Mouse (Mus musculus) kidney, embryonic 16.5 days (tissue): Measurements from ENCODE around the gene Plppr3. TPM values are rescaled to one million over a fixed set of nuclear protein-coding genes. Genes with fewer than 3 reads are reported as not detected.
"Not testable (repeated sequence)": the region's sequence is repeated elsewhere in the genome, so short reads cannot be mapped to it uniquely, and the experiment has no call there.

Experiments
- ATAC-seq: fragments of 200-750 bp; cut with Nextera tagmentation; 2 replicates; pipeline ENCODE4 v1.8.0; 2017; ENCODE audit warnings: moderate TSS enrichment; ENCODE audit not compliant: low FRiP score, low TSS enrichment
- H3K27ac ChIP-seq: fragments of 300-500 bp; sonication (generic); 2 replicates; pipeline ENCODE4 v1.5.1; 2014; ENCODE audit warnings: low read length
- H3K27me3 ChIP-seq: fragments of 300-500 bp; sonication (generic); 2 replicates; pipeline ENCODE4 v1.6.1; 2014; ENCODE audit warnings: low read length, control low read depth, mixed read lengths; ENCODE audit not compliant: insufficient read depth
- H3K36me3 ChIP-seq: fragments of 300-500 bp; sonication (generic); 2 replicates; pipeline ENCODE4 v1.6.1; 2014; ENCODE audit warnings: low read length, control low read depth, mixed read lengths; ENCODE audit not compliant: insufficient read depth
- H3K4me1 ChIP-seq: fragments of 300-500 bp; sonication (generic); 2 replicates; pipeline ENCODE4 v1.6.1; 2014; ENCODE audit warnings: low read length, control low read depth, mixed read lengths; ENCODE audit not compliant: insufficient read depth
- H3K4me2 ChIP-seq: fragments of 300-500 bp; sonication (generic); replicated peaks from 2 replicates; pipeline ENCODE4 v1.6.1; 2014; ENCODE audit warnings: low read depth, low read length
- H3K4me3 ChIP-seq: fragments of 300-500 bp; sonication (generic); 2 replicates; pipeline ENCODE4 v1.5.1; 2014; ENCODE audit warnings: mild to moderate bottlenecking, low read length
- H3K9ac ChIP-seq: fragments of 300-500 bp; sonication (generic); replicated peaks from 2 replicates; pipeline ENCODE4 v1.6.1; 2014; ENCODE audit warnings: low read length
- H3K9me3 ChIP-seq: fragments of 300-500 bp; sonication (generic); 2 replicates; pipeline ENCODE4 v1.6.1; 2016; ENCODE audit warnings: low read length, control low read depth
- WGBS: fragments of 180-500 bp; shearing (Covaris S2); extraction: QIAGEN DNeasy Blood & Tissue Kit; methylation state at CpG from one replicate; pipeline ENCODE4 v1.1.7; 2014; 5-methylcytosine and 5-hydroxymethylcytosine counted together
- polyA plus RNA-seq: library from polyadenylated mRNA; unstranded; fragments of >200 nt; fragmentation: Nextera tagmentation; extraction: Ambion mirVana; gene quantifications from 2 replicates; pipeline ENCODE4 v1.2.1, GENCODE M21; 2015

Gene Plppr3
- polyA plus RNA-seq, 1 experiment from 2014 or later = 72.7 TPM

DNA sequence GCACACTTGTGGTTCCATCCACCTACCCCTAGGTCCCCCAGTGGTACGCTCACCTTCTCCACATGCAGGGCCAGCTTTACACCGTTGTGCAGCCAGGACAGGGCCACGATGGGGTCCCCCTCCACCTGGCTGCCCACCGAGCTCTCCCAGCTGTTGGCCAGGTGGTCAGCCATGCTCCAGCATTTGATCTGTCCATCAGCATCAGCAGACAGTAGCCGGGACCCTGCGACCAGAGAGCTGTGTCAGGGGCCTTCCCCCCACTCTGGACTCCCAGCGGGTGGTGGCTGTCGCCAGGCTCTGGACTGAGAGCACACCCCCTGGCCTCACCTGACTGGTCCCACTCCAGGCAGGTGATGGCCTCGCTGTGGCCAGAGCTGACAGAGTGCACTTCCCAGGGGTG lies 32.3 kb upstream of the Plppr3 start:
- WGBS = 88% methylated on average over 9 of the region's 9 CpGs
- Histone ChIP-seq H3K27me3 (no peaks in the 10 kb centered on the region), H3K4me3 (no peak overlapping the region), H3K4me2 (no peak overlapping the region), H3K4me1 (0 out of 2 replicates have a peak, but pooled peaks cover 12% of the 10 kb centered on the region), H3K9ac (no peak overlapping the region), H3K9me3 (no peaks in the 10 kb centered on the region), H3K36me3 (peaks cover 56% of the 10 kb centered on the region), H3K27ac (no peak overlapping the region)
- ATAC-seq = no peak

- 61% methylated on average over 2 of the region's 2 CpGs for WGBS
- Histone ChIP-seq H3K27me3 (no peaks in the 10 kb centered on the region), H3K4me1 (peaks cover 7% of the 10 kb centered on the region; the same call in 1 of the 2 replicates), H3K9me3 (no peaks in the 10 kb centered on the region), H3K4me2 (no peak overlapping the region), H3K36me3 (peaks cover 69% of the 10 kb centered on the region), H3K4me3 (no peak overlapping the region), H3K9ac (no peak overlapping the region), H3K27ac (no peak overlapping the region)
- no peak for ATAC-seq
Measured at GRCm38 (mm10) chr10:79900951-79901410, 26.5 kb upstream of the Plppr3 start.

DNA sequence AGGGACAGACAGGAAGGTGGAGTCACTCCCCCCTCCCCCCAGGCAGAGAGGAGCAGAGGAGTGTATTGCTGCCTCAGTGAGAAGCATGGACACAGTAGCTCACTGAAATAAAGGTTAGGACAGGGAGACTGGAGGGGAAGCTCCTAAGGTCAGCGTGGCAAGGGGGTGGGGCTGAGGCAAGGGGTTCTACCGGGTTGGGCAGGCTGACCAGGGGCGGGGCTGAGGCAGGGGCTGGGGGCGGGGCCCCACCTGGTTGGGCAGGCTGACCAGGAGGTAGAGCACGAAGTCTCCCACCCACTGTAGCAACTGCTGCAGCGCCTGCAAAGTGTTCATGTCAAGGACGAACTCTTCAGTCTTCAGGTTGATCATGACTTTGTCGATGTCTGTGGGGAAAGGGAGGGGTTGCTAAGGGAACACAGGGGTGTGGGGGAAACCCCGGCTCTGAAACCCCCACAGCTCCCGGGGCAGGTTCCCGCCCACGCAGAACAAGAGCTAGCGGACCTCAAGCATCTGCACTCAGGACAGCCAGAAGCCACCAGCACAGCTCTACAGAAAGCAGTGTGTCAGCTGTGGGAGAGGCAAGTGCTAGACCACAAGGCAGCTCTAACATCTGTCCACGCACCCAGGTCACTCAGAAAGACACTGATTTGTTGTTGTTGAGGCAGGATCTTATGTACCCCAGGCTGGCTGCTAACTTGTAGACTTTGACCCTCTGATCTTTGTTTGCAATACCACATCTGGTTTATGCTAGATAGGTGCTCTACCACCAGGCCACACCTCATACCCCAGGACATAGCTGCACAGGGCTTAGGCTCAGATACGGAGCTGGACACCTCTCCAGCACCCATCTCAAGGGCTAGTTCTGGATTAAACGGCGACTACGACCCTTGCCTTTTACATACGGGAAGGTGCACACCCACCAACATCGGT lies 23.1 kb upstream of the Plppr3 start:
- H3K9ac ChIP-seq = 0 out of 2 replicates have a peak overlapping the region, but pooled peaks have one; percentile 16
- peaks cover 52% of the 10 kb centered on the region for H3K36me3 ChIP-seq
- 45% methylated on average over 20 of the region's 20 CpGs for WGBS

GRCm38 (mm10) chr10:79896814-79897213 lies 22.4 kb upstream of the Plppr3 start:
- Histone ChIP-seq H3K9me3 (no peaks in the 10 kb centered on the region), H3K4me3 (no peak overlapping the region), H3K27me3 (no peaks in the 10 kb centered on the region), H3K36me3 (peaks cover 44% of the 10 kb centered on the region), H3K4me1 (peaks cover 7% of the 10 kb centered on the region; the same call in 1 of the 2 replicates), H3K9ac (no peak overlapping the region), H3K27ac (no peak overlapping the region), H3K4me2 (no peak overlapping the region)
- no peak for ATAC-seq
- 76% methylated on average over 13 of the region's 13 CpGs for WGBS

More for the DNA sequence above, 23.1 kb upstream of the Plppr3 start:
- H3K4me1 ChIP-seq = peaks cover 7% of the 10 kb centered on the region; the same call in 1 of the 2 replicates
- no peak overlapping the region for H3K27ac ChIP-seq
- ATAC-seq = 0 out of 2 replicates have a peak, but pooled peaks have one; percentile 19
- no peak overlapping the region for H3K4me3 ChIP-seq
- H3K27me3 ChIP-seq = no peaks in the 10 kb centered on the region
- no peak overlapping the region for H3K4me2 ChIP-seq
- H3K9me3 ChIP-seq = no peaks in the 10 kb centered on the region

DNA sequence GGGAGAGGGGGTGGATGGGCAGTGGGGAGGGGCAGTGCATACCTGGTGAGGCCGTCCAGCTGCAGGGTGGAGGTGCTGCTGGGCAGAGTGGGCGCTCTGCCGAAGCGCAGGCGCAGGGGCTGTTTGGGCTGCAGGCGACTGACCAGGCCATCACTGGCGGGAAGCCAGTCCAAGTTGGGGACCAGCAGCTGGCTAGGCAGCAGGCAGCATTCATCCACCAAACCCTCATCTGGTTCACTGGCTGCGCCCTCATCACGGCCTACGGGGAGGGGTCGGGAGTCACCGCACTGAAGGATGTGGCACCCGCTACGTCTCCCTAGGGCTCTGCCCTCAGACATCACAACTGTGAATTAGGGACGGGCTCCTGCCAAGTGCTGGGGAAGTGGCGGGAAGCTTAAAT lies 21.9 kb upstream of the Plppr3 start:
- ATAC-seq = no peak
- Histone ChIP-seq H3K27ac (no peak overlapping the region), H3K4me3 (no peak overlapping the region), H3K9me3 (no peaks in the 10 kb centered on the region), H3K4me1 (peaks cover 7% of the 10 kb centered on the region; the same call in 1 of the 2 replicates), H3K9ac (no peak overlapping the region), H3K27me3 (no peaks in the 10 kb centered on the region), H3K36me3 (peaks cover 40% of the 10 kb centered on the region), H3K4me2 (no peak overlapping the region)
- 85% methylated on average over 16 of the region's 16 CpGs for WGBS

- not testable (repeated sequence) for H3K9me3 ChIP-seq, H3K27ac ChIP-seq, H3K9ac ChIP-seq, H3K4me2 ChIP-seq, H3K4me1 ChIP-seq, H3K27me3 ChIP-seq, H3K4me3 ChIP-seq
- 0 out of 2 replicates have a peak, but pooled peaks have one; percentile 16 for ATAC-seq
- H3K36me3 ChIP-seq = peaks cover 26% of the 10 kb centered on the region
- WGBS = 43% methylated on average over 22 of the region's 22 CpGs
Measured at GRCm38 (mm10) chr10:79892451-79893118, 18.2 kb upstream of the Plppr3 start.

- Histone ChIP-seq H3K4me2 (no peak within 1 kb of the TSS), H3K4me1 (no peaks in the 10 kb centered on the region), H3K4me3 (no peak within 1 kb of the TSS), H3K36me3 (peaks cover 8% of the 10 kb centered on the region), H3K27ac (no peak within 1 kb of the TSS), H3K9me3 (no peaks in the 10 kb centered on the region), H3K27me3 (no peaks in the 10 kb centered on the region), H3K9ac (no peak within 1 kb of the TSS)
- 35% methylated on average over 5 of the region's 5 CpGs for WGBS
- ATAC-seq = no peak
Measured at GRCm38 (mm10) chr10:79890670-79891069, 16.2 kb upstream of the Plppr3 start, which contains the start of gene Cfd. Gene Cfd, plus strand, starts transcription at chr10:79890853.

- Histone ChIP-seq H3K27me3 (no peaks in the 10 kb centered on the region), H3K4me3 (no peak overlapping the region), H3K9me3 (no peaks in the 10 kb centered on the region), H3K4me2 (no peak overlapping the region), H3K36me3 (no peaks in the 10 kb centered on the region), H3K9ac (no peak overlapping the region), H3K4me1 (no peaks in the 10 kb centered on the region), H3K27ac (no peak overlapping the region)
- WGBS = 50% methylated on average over 2 of the region's 2 CpGs
- ATAC-seq = no peak
Measured at GRCm38 (mm10) chr10:79889386-79889785, 15.0 kb upstream of the Plppr3 start.

DNA sequence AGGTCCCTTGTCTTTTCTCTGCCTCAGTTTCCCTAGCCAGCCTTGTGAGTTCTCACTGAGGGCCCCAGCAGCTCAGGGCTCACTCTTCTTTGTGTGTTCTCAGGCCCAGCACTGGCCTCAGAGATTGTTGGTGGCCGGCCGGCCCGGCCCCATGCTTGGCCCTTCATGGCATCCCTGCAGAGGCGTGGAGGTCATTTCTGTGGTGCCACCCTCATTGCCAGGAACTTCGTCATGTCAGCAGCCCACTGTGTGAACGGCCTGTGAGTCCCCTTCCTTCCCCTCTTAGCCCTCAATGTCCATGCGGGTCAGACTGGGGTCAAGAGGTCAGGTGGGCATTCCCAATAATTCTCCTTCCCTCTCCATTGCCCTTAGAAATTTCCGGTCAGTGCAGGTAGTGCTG lies 12.2 kb upstream of the Plppr3 start:
- Histone ChIP-seq H3K27ac (no peak overlapping the region), H3K9me3 (no peaks in the 10 kb centered on the region), H3K4me2 (no peak overlapping the region), H3K27me3 (no peaks in the 10 kb centered on the region), H3K9ac (no peak overlapping the region), H3K4me3 (no peak overlapping the region), H3K36me3 (no peaks in the 10 kb centered on the region), H3K4me1 (peaks cover 20% of the 10 kb centered on the region)
- WGBS = 72% methylated on average over 8 of the region's 8 CpGs
- ATAC-seq = no peak
